Mouse (Mus musculus) myocyte (in vitro differentiated cells): ENCODE data around the gene Agbl1. TPM values are rescaled to one million over a fixed set of nuclear protein-coding genes. Genes with fewer than 3 reads are reported as not detected.
"Not testable (repeated sequence)": the region's sequence is repeated elsewhere in the genome, so short reads cannot be mapped to it uniquely, and the experiment has no call there.

ENCODE experiments used
- H3K27me3 ChIP-seq: one replicate; pipeline ENCODE4 v1.6.1; 2011; ENCODE audit not compliant: control insufficient read depth, insufficient read depth, insufficient read length
- H3K36me3 ChIP-seq: one replicate; pipeline ENCODE4 v1.6.1; 2011; ENCODE audit not compliant: control insufficient read depth, insufficient read depth
- H3K4me2 ChIP-seq: one replicate; pipeline ENCODE4 v1.6.1; 2011; ENCODE audit warnings: low read depth, control low read depth
- H3K4me3 ChIP-seq: one replicate; pipeline ENCODE4 v1.5.1; 2011; ENCODE audit warnings: mild to moderate bottlenecking, control low read depth, moderate library complexity
- H3K79me2 ChIP-seq: one replicate; pipeline ENCODE4 v1.6.1; 2011; ENCODE audit not compliant: control insufficient read depth, insufficient read depth
- H3ac ChIP-seq: one replicate; pipeline ENCODE4 v1.6.1; 2011; ENCODE audit not compliant: control insufficient read depth, insufficient read length
- CEBPB ChIP-seq: IDR thresholded peaks from 2 replicates; pipeline ENCODE4 v1.6.1; 2011; ENCODE audit warnings: mild to moderate bottlenecking, moderate library complexity; ENCODE audit not compliant: poor library complexity, insufficient read depth, severe bottlenecking
- E2F4 ChIP-seq: IDR thresholded peaks from one replicate; pipeline ENCODE4 v1.6.1; 2011; ENCODE audit warnings: mild to moderate bottlenecking, control low read depth, moderate library complexity; ENCODE audit not compliant: insufficient read depth
- MAX ChIP-seq: IDR thresholded peaks from one replicate; pipeline ENCODE4 v1.6.1; 2011; ENCODE audit warnings: low read depth, mild to moderate bottlenecking, control low read depth
- MYOD1 ChIP-seq, 3 experiments: IDR thresholded peaks; one replicate each; pipeline ENCODE4 v1.6.1; 2011; ENCODE audit warnings: control low read depth in 2 of 3, low read depth in 2 of 3, mild to moderate bottlenecking in 2 of 3, moderate library complexity in 1 of 3; ENCODE audit not compliant: insufficient read length in 2 of 3, control insufficient read depth in 1 of 3
- MYOG ChIP-seq, 3 experiments: IDR thresholded peaks; one replicate each; pipeline ENCODE4 v1.6.1; 2011; ENCODE audit warnings: control low read depth in 2 of 3, low read depth in 2 of 3, mild to moderate bottlenecking in 2 of 3; ENCODE audit not compliant: insufficient read length in 2 of 3, control insufficient read depth in 1 of 3, insufficient read depth in 1 of 3
- POLR2A ChIP-seq: IDR thresholded peaks from one replicate; pipeline ENCODE4 v1.6.1; 2011; ENCODE audit warnings: low read depth, mild to moderate bottlenecking, control low read depth, moderate library complexity; ENCODE audit not compliant: insufficient read length
- POLR2AphosphoS2 ChIP-seq: IDR thresholded peaks from one replicate; pipeline ENCODE4 v1.6.1; 2011; ENCODE audit warnings: low read depth, control low read depth; ENCODE audit not compliant: insufficient read length
- REST ChIP-seq: IDR thresholded peaks from one replicate; pipeline ENCODE4 v1.6.1; 2011; ENCODE audit warnings: mild to moderate bottlenecking, control low read depth, moderate library complexity; ENCODE audit not compliant: insufficient read depth, insufficient read length
- SRF ChIP-seq: IDR thresholded peaks from one replicate; pipeline ENCODE4 v1.6.1; 2011; ENCODE audit warnings: low read depth; ENCODE audit not compliant: control insufficient read depth, insufficient read length
- TCF12 ChIP-seq: IDR thresholded peaks from one replicate; pipeline ENCODE4 v1.6.1; 2011; ENCODE audit warnings: mild to moderate bottlenecking, control low read depth; ENCODE audit not compliant: poor library complexity, insufficient read depth, severe bottlenecking
- TCF3 ChIP-seq: IDR thresholded peaks from one replicate; pipeline ENCODE4 v1.6.1; 2011; ENCODE audit warnings: low read depth, control low read depth; ENCODE audit not compliant: insufficient read length
- USF1 ChIP-seq: IDR thresholded peaks from one replicate; pipeline ENCODE4 v1.6.1; 2011; ENCODE audit warnings: low read depth, mild to moderate bottlenecking, control low read depth, moderate library complexity
- polyA plus RNA-seq: library from polyadenylated mRNA; unstranded; fragments of >200 nt; fragmentation: generic; extraction: Trizol; gene quantifications from one replicate; pipeline ENCODE4 v1.2.1, GENCODE M21; 2012; ENCODE audit warnings: missing spikeins

Agbl1 gene
- polyA plus RNA-seq, 1 experiment, result not detected

- H3K4me3 ChIP-seq, result no peak overlapping the region
- no peaks in the 10 kb centered on the region for H3K79me2 ChIP-seq
- H3K4me2 ChIP-seq, result no peak overlapping the region
- no peaks in the 10 kb centered on the region for H3K27me3 ChIP-seq
- TF ChIP-seq MAX (no peak), TCF12 (no peak), TCF3 (no peak), POLR2AphosphoS2 (no peak), SRF (no peak)
- H3ac ChIP-seq, result no peak overlapping the region
- no peaks in the 10 kb centered on the region for H3K36me3 ChIP-seq
These were observed 445.2 kb downstream of the Agbl1 start for GRCm38 (mm10) chr7:76674856-76675255.

- H3K4me3 ChIP-seq, result no peak overlapping the region
- no peak overlapping the region for H3ac ChIP-seq
- H3K36me3 ChIP-seq, result no peaks in the 10 kb centered on the region
These were observed 471.5 kb downstream of the Agbl1 start for GRCm38 (mm10) chr7:76701224-76701623.

GRCm38 (mm10) chr7:76732220-76732619, 502.5 kb downstream of the Agbl1 start:
- H3K4me3 ChIP-seq, H3K79me2 ChIP-seq, H3K36me3 ChIP-seq, H3K27me3 ChIP-seq, H3ac ChIP-seq, H3K4me2 ChIP-seq: not testable (repeated sequence)

More at GRCm38 (mm10) chr7:76701224-76701623, 471.5 kb downstream of the Agbl1 start:
- H3K27me3 ChIP-seq, result no peaks in the 10 kb centered on the region
- no peak overlapping the region for H3K4me2 ChIP-seq
- no peak for TF ChIP-seq TCF3
- TF ChIP-seq MYOG (IDR thresholded peaks at IDR 0.05; ENCODE audit: control insufficient read depth in 1 of 3, insufficient read depth in 1 of 3, insufficient read length in 2 of 3, low read depth in 2 of 3), result no peak
- TF ChIP-seq E2F4, result no peak
- no peak for TF ChIP-seq POLR2A
- TF ChIP-seq REST, result no peak
- no peak for TF ChIP-seq SRF
- TF ChIP-seq MAX, result no peak
- TF ChIP-seq USF1, result no peak
- TF ChIP-seq POLR2AphosphoS2, result no peak
- no peak for TF ChIP-seq TCF12
- no peak for TF ChIP-seq MYOD1 (IDR thresholded peaks at IDR 0.05; ENCODE audit: control insufficient read depth in 1 of 3, insufficient read length in 2 of 3, low read depth in 2 of 3)
- TF ChIP-seq CEBPB, result no peak
- no peaks in the 10 kb centered on the region for H3K79me2 ChIP-seq

- Histone ChIP-seq H3ac (no peak overlapping the region), H3K4me2 (no peak overlapping the region), H3K4me3 (no peak overlapping the region), H3K27me3 (no peaks in the 10 kb centered on the region), H3K79me2 (no peaks in the 10 kb centered on the region), H3K36me3 (no peaks in the 10 kb centered on the region)
- no peak for TF ChIP-seq MYOD1 (IDR thresholded peaks at IDR 0.05; ENCODE audit: control insufficient read depth in 1 of 3, insufficient read length in 2 of 3, low read depth in 2 of 3)
- no peak for TF ChIP-seq POLR2A
- TF ChIP-seq SRF, result no peak
- TF ChIP-seq MYOG (IDR thresholded peaks at IDR 0.05; ENCODE audit: control insufficient read depth in 1 of 3, insufficient read depth in 1 of 3, insufficient read length in 2 of 3, low read depth in 2 of 3), result no peak
- TF ChIP-seq POLR2AphosphoS2, result no peak
- no peak for TF ChIP-seq TCF3
- no peak for TF ChIP-seq USF1
- no peak for TF ChIP-seq REST
- TF ChIP-seq TCF12, result no peak
- no peak for TF ChIP-seq MAX
- no peak for TF ChIP-seq CEBPB
- no peak for TF ChIP-seq E2F4
These were observed 547.7 kb downstream of the Agbl1 start for GRCm38 (mm10) chr7:76777237-76777855.

GRCm38 (mm10) chr7:76780446-76780845, 550.8 kb downstream of the Agbl1 start:
- Histone ChIP-seq H3K4me3 (no peak overlapping the region), H3K79me2 (no peaks in the 10 kb centered on the region), H3K4me2 (no peak overlapping the region), H3K36me3 (no peaks in the 10 kb centered on the region), H3ac (no peak overlapping the region), H3K27me3 (no peaks in the 10 kb centered on the region)
- TF ChIP-seq CEBPB (no peak), POLR2AphosphoS2 (no peak), E2F4 (no peak), REST (no peak), USF1 (no peak), MAX (no peak), MYOG (IDR thresholded peaks at IDR 0.05; ENCODE audit: control insufficient read depth in 1 of 3, insufficient read depth in 1 of 3, insufficient read length in 2 of 3, low read depth in 2 of 3) (no peak), TCF12 (no peak), TCF3 (no peak), POLR2A (no peak), SRF (no peak), MYOD1 (IDR thresholded peaks at IDR 0.05; ENCODE audit: control insufficient read depth in 1 of 3, insufficient read length in 2 of 3, low read depth in 2 of 3) (no peak)
